Mouse (Mus musculus) adrenal gland, postnatal 0 days (tissue): ENCODE measurements around the gene Kank3. TPM values are rescaled to one million over a fixed set of nuclear protein-coding genes. Genes with fewer than 3 reads are reported as not detected.

ENCODE experiments used
- polyA plus RNA-seq: library from polyadenylated mRNA; unstranded; fragments of >200 nt; fragmentation: Nextera tagmentation; extraction: Ambion mirVana; gene quantifications from 2 replicates; pipeline ENCODE4 v1.2.1, GENCODE M21; 2015

Kank3 gene
- polyA plus RNA-seq, result 50.5 and 107 TPM in 2 replicates

DNA sequence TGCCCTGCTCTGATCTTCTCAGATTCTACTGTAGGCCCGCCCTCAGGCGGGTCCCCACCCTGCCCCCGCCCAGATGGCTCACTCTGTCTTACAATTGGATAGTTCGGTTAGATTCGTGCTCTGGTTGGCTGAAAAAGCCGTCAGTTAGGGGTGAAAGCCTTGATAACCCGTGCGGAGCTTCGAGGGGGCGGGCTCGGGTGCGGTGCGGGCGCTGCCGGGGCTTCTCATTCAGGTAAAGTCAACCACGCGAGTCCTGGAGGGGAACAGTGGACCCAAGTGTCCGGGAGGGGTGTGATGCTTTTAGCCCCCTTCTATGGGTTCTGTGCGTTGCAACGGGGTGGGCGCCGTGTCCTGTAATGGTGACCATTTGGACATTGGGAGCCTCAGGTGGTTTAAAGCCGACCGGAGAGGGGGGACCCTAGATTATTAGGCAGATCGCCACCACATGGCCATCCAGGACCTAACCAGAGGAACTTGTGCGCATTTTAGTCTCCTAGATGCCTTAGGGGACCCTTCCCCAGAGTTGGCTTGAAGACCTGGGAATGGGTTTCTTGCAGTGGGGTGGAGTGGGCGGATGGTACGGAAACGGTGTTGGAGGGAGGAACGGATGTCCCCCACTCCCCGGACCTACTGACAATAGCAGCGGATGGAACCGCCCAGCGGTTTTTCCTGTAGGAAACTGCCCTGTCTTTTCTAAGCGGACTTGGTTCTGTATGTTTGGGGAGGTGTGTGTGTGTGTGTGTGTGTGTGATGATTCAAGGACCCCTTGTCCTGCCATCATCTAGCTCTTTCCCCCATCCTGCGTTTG lies at the start of gene Kank3:
TSS of gene Kank3 (plus strand) at position 186 of the 808 bp plus-strand sequence.

GRCm38 (mm10) chr17:33781124-33781977 lies 29.0 kb upstream of the Kank3 start, which contains the start of gene Angptl4:
Angptl4 (minus strand) TSS chr17:33781830.

GRCm38 (mm10) chr17:33824084-33824996 lies 14.0 kb downstream of the Kank3 start, which contains the start of the genes Rps28 and Ndufa7:
Rps28 (minus strand) TSS chr17:33824562.
Ndufa7 (plus strand) TSS chr17:33824572.

GRCm38 (mm10) chr17:33842966-33843795 lies 32.9 kb downstream of the Kank3 start, which contains the start of gene Cd320:
Cd320 (plus strand) TSS chr17:33843091.

Other genes starting within 250 kb of the Kank3 start
- 32.0 and 42.3 TPM in 2 replicates for gene Zfp414, start 181.4 kb upstream of the Kank3 start, polyA plus RNA-seq
- 0.71 TPM in 1 of 2 replicates, not detected in the other for gene Pram1, start 172.5 kb upstream of the Kank3 start, polyA plus RNA-seq
- 123 and 153 TPM in 2 replicates for gene Hnrnpm, start 123.7 kb upstream of the Kank3 start, polyA plus RNA-seq
- gene March2, start 91.8 kb upstream of the Kank3 start, polyA plus RNA-seq, result 84.2 and 105 TPM in 2 replicates
- gene Rab11b, start 50.0 kb upstream of the Kank3 start, polyA plus RNA-seq, result 248 and 296 TPM in 2 replicates
- 84.8 and 87.3 TPM in 2 replicates for gene Angptl4, start 28.7 kb upstream of the Kank3 start, polyA plus RNA-seq
- gene Rps28, start 14.0 kb downstream of the Kank3 start, polyA plus RNA-seq, result 1,247 and 1,332 TPM in 2 replicates
- gene Ndufa7, start 14.1 kb downstream of the Kank3 start, polyA plus RNA-seq, result 987 and 1,283 TPM in 2 replicates
- gene Cd320, start 32.6 kb downstream of the Kank3 start, polyA plus RNA-seq, result 89.3 and 138 TPM in 2 replicates
- not detected in 2 replicates for gene Gm7029, start 63.3 kb downstream of the Kank3 start, polyA plus RNA-seq
- gene Kifc1, start 80.1 kb downstream of the Kank3 start, polyA plus RNA-seq, result 2.3 and 3.1 TPM in 2 replicates
- 0.27 TPM in 1 of 2 replicates, not detected in the other for gene Platr17, start 94.6 kb downstream of the Kank3 start, polyA plus RNA-seq
- 23.8 and 32.1 TPM in 2 replicates for gene Daxx, start 98.9 kb downstream of the Kank3 start, polyA plus RNA-seq
- 72.5 and 91.8 TPM in 2 replicates for gene Tapbp, start 105.4 kb downstream of the Kank3 start, polyA plus RNA-seq
- 14.6 and 16.5 TPM in 2 replicates for gene Zbtb22, start 105.4 kb downstream of the Kank3 start, polyA plus RNA-seq
- gene Rgl2, start 119.0 kb downstream of the Kank3 start, polyA plus RNA-seq, result 20.0 and 32.4 TPM in 2 replicates
- 108 and 142 TPM in 2 replicates for gene Pfdn6, start 129.8 kb downstream of the Kank3 start, polyA plus RNA-seq
- gene Wdr46, start 130.1 kb downstream of the Kank3 start, polyA plus RNA-seq, result 17.5 and 21.3 TPM in 2 replicates
- 7.6 and 8.1 TPM in 2 replicates for gene B3galt4, start 141.0 kb downstream of the Kank3 start, polyA plus RNA-seq
- 28.4 and 40.1 TPM in 2 replicates for gene Vps52, start 145.3 kb downstream of the Kank3 start, polyA plus RNA-seq
- gene Rps18, start 145.5 kb downstream of the Kank3 start, polyA plus RNA-seq, result 2,003 and 3,084 TPM in 2 replicates
- gene H2-K1, start 189.8 kb downstream of the Kank3 start, polyA plus RNA-seq, result 146 and 274 TPM in 2 replicates
- 22.3 and 29.6 TPM in 2 replicates for gene Ring1, start 214.2 kb downstream of the Kank3 start, polyA plus RNA-seq
- gene H2-Ke6, start 217.5 kb downstream of the Kank3 start, polyA plus RNA-seq, result 105 and 163 TPM in 2 replicates
- gene Slc39a7, start 221.2 kb downstream of the Kank3 start, polyA plus RNA-seq, result 99.2 and 160 TPM in 2 replicates
- 33.2 and 38.4 TPM in 2 replicates for gene Rxrb, start 221.3 kb downstream of the Kank3 start, polyA plus RNA-seq
- 0.25 and 0.80 TPM in 2 replicates for gene Col11a2, start 228.9 kb downstream of the Kank3 start, polyA plus RNA-seq